Mouse (Mus musculus): ENCODE data around the gene Egfr. TPM values are rescaled to one million over a fixed set of nuclear protein-coding genes. Genes with fewer than 3 reads are reported as not detected.

Egfr gene
- total RNA-seq, 2 experiments from 2014 or later, result 15.5 to 23.5 TPM

GRCm38 (mm10) chr11:16781604-16782003 lies 29.6 kb downstream of the Egfr start:
- DNase-seq, result no peak

- DNase-seq, result no peak
These were observed 32.1 kb downstream of the Egfr start for GRCm38 (mm10) chr11:16783926-16784659.

DNA sequence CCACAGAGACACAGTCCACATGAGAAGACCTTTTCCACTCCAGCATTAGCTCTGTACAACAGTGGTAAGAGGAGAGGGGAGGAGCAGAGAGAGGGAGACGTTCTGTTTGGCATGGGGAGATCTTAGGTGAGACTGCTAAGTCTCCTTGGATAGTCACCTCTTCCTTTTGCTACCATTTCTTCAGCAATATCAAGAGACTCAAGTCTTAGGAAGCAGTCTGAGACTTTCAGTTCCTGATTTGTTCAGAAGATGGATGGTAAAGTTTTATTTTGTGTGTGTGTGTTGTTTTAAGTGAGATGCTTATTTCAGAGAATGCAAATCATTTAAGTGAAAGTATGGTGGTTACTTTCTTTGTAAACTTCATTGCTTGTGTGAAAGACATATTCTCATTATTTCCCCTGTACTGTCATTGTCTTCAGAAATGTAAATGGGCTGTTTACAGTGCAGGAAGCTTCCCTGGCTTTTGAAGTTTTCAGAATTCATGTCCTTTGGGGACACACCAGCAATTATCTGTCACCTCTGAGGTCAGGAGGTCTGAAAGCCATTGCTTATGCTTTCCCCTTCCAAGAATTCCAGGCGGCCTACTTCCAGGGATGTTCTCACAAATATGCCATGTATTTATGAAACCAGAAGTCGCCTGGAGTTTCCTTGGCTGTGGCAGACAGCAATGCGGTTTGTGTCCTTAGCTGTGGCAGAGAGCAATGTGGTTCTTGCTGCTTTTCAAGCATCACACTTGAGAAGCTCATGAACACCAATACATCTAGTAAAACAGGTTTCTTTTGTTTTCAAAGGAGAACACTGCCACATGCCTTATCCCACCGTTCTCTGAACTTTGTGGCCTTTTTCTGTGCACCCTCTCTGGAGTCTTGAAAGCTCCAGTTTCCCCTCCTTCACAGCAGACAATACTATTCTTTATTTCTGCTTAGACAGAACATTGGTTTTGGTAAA lies 40.9 kb downstream of the Egfr start:
- DNase-seq, result no peak

DNA sequence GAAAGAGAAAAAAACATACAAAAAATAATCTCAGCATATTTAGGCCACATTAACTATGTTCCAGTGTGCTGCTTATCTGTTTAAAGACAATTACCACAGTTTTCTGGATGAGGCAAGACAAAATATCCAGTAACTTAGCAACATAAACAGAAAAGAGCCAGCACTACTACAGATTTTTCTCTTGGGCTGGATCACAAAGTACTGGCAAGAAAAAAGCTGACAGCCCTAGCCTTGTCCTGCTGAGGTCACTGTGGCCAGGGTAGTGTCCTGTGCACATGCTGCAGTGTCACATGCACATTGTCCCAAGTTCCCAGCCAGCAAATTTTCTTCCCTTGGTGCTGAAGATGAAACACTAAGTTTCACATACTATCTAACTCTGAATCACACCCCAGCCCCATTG lies 43.0 kb downstream of the Egfr start:
- no peak for DNase-seq

DNA sequence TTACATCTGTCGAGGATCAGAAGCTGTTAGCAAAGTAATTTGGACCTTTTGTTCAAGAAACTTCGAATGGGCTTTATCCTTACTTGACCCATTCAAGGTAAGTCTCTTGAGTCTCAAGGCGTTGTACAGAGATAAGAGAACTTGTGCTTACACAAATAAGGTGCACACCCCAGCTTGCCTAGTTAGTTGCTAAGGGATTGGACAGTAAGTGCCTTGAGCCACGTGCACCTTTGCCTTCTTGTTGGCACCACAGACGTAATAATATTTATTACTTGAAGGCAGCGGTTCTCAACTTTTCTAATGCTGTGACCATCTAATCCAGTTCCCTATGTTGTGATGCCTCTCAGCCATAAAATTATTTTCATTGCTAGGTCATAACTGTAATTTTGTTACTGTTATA lies 43.5 kb downstream of the Egfr start:
- no peak for DNase-seq

GRCm38 (mm10) chr11:16797456-16797855 lies 45.5 kb downstream of the Egfr start:
- DNase-seq, result no peak

- DNase-seq, result no peak
These were observed 46.1 kb downstream of the Egfr start for GRCm38 (mm10) chr11:16798136-16798535.

- DNase-seq, result peak; percentile 66
These were observed 48.5 kb downstream of the Egfr start for GRCm38 (mm10) chr11:16800507-16800906.

GRCm38 (mm10) chr11:16802668-16803067 lies 50.7 kb downstream of the Egfr start:
- no peak for DNase-seq

GRCm38 (mm10) chr11:16804016-16804415 lies 52.0 kb downstream of the Egfr start:
- no peak for DNase-seq

DNA sequence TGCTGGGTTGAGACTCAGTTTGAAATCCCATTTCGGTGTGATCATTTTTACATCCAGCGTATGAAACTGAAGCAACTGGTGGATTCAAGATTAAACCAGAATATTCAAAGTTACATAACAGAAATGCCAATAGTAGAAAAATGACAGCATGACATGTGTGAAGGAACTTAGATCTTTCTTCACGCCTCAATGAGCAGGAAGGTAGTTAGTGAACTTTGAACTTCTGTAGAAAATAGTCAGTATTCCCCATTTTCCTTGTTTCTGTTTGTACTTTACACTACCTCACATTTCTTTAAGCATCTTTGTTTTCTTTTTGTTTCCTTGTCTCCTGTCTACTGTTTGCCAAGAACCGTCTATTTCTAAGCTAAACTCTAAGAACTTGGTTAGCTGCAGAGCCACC lies 53.9 kb downstream of the Egfr start:
- DNase-seq, result no peak

DNA sequence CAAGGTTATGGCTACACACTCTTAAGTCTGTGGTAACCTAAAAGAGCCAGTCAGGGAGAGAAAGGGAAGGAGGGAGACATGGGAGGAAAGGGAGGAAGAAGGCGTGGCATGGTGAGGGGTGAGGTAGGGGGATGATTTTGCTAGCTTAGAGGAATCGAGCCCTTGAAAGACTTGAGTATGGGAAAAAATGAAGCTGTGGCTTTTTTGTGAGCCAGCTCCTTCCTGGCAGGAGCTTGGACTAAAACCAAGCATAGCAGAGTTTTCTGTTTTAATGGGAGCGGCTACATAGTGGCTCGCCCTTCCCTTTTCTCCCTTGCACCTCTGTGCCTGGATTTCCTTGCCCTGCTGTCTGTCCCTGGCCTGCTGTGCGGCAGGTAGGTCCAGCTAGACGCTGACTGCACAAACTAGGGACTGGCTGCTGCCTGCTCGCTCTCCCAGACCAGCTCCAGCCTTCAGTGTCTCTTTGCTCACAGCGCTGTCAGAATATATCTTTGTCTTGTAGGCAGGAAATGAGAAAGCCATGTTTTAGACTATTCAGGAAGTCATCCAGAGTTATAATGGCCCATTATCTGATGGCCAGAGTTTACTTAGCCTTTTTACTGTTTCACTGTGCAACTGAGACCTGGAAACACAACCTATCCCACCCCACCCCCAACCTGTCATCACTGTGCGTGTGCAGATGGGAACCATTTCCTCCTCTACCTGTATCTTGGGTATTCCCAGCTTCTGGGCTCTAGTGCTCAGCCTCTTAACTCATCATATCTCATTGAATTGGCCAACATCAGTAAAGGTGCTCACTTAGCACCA lies 57.4 kb downstream of the Egfr start:
- DNase-seq, result no peak

GRCm38 (mm10) chr11:16810086-16810485 lies 58.1 kb downstream of the Egfr start:
- DNase-seq, result peak; percentile 10

DNA sequence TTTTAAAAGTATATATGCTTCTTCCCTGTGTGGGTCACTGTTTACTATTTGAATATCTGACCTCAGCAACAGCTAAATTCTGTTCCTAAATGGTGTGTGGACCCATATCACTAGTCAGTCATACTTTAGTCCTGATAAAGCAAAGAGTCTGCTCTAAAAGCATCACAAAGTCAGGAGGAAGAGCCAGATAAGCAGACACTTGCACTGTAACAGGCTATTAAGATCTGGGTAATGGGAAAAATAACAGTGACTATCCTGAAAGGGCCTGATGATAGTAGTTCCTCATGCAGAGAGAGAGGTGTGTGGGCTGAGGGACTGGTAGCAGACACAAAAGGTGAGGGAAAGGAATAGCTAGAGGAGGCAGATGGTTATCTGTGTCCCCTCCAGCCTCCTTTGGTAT lies 61.3 kb downstream of the Egfr start:
- DNase-seq, result no peak

DNA sequence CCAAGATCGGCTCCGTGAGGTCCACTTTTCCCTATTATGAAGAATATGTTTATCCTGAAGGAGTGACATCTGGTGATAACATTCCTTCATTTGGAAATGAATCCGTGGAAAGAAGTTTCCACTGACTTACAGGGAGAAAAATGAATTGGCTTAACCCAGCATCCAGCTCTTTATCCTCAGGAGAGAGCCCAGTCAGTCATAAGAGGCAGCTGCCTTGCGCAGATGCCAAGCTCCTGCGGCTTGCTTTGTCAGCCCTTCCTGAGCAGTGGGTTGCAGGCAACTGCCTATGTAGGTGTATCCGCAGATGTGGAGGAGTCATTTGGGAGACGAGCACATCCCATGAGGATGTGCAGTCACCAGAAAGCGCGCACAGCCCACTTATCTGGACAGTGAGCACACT lies 64.4 kb downstream of the Egfr start:
- DNase-seq, result peak; percentile 12

DNA sequence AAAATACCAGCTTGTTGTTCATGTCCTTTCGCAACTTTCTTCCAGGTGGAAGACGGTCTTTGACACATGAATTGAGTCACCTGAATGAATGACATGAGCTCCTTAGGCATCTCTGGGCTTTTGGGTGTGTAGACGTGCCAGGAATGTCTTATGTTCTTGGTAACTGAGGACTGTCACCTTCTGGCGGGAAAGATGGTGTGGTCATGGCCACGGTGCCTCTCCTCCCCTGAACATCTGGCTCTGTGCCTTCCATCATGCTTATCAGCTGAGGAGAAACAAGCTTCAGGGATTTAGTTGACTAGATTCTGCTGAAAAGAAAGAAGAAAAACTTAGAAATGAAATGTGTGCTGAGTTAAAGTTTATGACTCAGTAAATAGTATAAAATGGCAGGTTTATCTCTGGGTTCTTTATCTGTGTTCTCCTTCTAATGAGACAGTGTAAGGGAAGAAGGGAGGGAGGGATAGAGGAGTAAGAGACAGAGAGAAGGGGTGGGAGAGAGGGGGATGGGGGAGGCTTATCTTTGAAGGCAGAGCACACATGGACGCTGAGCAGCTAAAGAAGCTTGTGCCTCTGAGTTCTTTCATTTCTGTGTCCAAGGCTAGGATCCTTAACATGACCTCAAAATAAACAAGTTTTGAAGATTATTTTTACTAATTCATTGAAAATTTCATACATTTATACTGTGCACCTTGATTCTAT lies 65.5 kb downstream of the Egfr start:
- DNase-seq, result no peak

DNA sequence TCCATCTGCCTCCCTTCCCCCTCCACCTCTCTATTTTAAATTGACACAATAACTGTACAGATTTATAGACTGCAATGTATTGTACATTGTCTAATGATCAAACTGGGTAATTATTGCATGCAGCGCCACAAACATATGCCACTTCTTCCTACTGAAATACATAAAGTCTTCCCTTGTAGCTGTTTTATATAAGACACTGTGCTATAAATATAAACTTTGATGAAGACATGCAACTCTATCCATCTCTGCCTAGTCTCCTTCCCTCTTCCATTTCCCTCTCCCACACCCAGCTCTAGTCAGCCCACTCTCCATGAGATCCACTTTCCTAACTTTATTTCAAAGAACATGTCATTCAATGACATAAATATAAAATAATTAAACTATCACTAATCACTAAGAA lies 67.4 kb downstream of the Egfr start:
- no peak for DNase-seq

DNA sequence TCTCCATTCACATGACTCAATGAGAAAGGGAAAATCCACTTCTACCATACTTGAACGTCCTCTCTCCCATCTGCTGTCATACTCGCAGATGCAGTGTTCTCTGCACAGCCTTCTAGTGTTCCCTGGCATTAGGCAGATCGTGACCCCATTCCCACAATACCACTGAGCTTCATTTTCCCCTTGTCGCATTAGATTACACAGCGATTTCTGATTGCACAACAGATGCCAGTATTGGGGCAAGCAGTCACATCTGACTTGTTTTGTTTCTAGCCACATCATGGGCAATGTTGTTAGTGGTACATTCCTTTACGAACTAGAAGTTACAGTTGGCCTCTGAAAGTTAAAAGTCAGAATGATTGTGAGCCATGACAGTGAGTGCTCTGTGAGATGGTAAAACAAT lies 68.1 kb downstream of the Egfr start:
- no peak for DNase-seq

DNA sequence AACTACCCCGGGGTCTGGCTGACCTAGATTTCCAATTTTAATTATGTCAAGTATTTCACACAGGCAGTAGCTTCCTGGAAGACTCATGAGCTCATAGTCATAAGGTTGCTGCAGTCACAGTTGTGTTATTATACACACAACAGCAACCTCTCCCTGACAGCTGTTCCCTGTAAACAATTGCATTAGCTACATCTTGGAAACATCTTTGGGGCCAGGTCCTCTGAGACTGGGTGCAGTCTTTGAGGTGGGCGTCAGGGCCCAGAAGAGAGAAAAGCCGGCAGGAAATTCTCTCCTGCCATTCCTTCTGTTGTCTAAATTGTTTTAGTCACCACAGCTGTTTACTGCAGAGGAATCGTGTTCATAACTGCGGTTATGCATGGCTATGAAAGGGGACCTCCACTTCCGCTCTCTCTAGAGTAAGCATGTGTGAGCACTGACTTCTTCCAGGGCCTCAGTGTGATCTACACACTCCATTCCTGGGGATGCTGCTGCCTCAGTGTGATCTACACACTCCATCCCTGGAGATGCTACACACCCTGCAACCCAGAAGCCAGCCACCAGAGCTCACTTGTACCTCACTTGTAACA lies 69.8 kb downstream of the Egfr start:
- DNase-seq, result no peak

DNA sequence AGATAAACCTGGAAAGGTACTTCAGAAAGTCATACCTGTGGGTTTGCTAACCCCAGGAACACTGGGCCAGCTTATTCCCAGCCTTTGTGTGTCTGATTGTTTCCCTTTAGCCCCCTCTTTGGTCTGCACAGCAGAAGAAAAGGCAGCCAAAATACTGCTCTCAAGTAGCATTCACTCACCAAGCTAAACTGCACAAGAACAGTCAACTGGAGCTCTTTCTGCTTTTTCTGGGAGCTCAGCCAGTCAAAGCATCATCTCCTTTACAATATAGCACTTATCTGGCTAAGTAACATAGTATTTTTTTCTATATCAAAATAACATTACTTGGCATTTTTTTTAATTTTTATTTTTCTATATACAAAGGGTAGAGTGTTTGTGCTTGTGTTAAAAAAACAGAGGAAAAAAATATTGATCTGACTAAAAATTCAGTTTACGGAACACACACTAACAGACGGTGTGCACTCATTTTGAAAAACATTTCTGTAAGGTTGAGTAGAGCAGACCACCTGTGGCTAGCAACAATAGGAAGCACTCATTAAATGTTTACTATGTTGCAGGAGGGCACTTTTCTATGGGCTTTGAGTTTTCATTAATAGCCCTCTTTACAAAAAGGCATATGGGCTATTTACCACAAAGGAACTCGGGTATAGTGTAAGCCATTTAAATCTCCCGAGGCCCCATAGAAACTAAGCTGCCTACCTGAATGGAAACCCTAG lies 72.0 kb downstream of the Egfr start:
- no peak for DNase-seq

GRCm38 (mm10) chr11:16829468-16829867 lies 77.5 kb downstream of the Egfr start:
- DNase-seq, result no peak
